Mouse (Mus musculus) lung, postnatal 0 days (tissue): ENCODE measurements at regions not wholly inside any gene's neighbourhood (a gene's known extent, or its start where the extent isn't known, plus 50 kb on each side); places are given as distances from the start of the nearest gene placed in this dataset.

Experiments used
- CTCF ChIP-seq: IDR thresholded peaks from 2 replicates; pipeline ENCODE4 v1.5.1; 2016; ENCODE audit warnings: antibody characterized with exemption, mild to moderate bottlenecking
- EP300 ChIP-seq: IDR thresholded peaks from 2 replicates; pipeline ENCODE4 v1.6.1; 2016; ENCODE audit warnings: antibody characterized with exemption, mild to moderate bottlenecking, control low read depth

- no peak for TF ChIP-seq CTCF
- TF ChIP-seq EP300: no peak
Measured at GRCm38 (mm10) chr13:31458883-31459282, 97.1 kb upstream of the Foxq1 start.
